Mouse (Mus musculus): ENCODE results near the gene Wwtr1. TPM values are rescaled to one million over a fixed set of nuclear protein-coding genes. Genes with fewer than 3 reads are reported as not detected.

Gene Wwtr1
- polyA plus RNA-seq, 1 experiment, result not detected

DNA sequence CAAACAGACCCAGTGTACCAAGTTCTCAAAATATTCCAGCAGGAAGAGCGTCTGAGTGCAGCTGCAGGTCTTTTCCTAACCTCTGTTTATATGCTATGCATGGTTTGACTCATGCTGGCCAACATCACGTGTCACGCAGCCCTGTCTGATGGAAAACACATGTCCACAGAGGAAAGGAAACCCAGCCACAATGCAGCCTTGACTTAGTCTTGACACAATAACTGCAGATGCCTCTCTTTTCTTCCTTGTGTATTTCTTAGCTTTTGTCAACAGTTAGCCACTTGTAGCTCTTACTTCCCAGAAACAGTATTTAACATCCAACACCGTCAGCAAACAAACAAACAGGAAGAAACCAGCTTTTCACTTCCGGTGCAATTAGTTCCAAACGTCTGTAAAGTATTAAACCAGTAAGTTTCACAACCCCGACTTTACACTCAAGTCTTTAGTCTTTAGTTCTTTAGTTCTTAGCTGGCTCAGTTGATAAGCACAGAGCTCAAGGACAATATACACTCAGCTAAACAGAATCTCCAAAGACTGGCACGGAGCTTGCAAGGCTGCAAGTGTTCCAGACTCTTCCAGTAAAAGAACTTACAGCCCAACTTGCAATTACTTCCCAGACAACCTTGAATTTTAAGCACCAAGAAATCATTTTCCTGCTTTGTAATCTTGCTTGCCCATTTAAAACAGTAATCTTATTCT lies 88.1 kb downstream of the Wwtr1 start:
- WGBS, result 35% methylated on average over 8 of the region's 8 CpGs
- Histone ChIP-seq H3K27ac (ENCODE audit: insufficient read depth, low read depth, low read length) (0 out of 2 replicates have a peak overlapping the region, but pooled peaks have one; percentile 28), H3K4me3 (ENCODE audit: insufficient read depth, low read depth, low read length) (no peak overlapping the region), H3K4me1 (ENCODE audit: control insufficient read depth, insufficient read depth, low read length) (no peaks in the 10 kb centered on the region)
- no peak for TF ChIP-seq POLR2A (IDR thresholded peaks at IDR 0.05; ENCODE audit: insufficient read depth, low read depth, low read length)
- no peak for TF ChIP-seq CTCF (IDR thresholded peaks at IDR 0.05; ENCODE audit: insufficient read depth, low read depth, low read length)

DNA sequence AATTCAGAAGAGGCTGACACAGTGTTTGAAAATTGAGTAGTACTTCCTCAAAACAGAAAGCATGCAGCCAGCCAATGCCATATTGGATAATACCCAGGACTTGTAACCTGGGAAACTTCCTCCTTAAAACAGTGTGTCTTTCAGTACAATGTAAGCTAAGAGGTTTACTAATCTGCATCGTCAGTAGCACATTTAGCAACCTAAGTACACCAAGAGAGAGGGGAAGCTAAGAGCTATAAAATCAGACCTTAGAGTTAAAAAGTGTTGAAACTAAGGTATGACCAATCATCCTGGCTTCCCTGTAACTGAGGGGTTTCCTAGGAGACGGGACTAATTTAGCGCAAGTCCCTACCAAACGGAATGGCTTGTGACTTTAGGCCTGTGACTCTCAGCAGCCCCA lies 89.6 kb downstream of the Wwtr1 start:
- WGBS, result 80% methylated on average over 4 of the region's 4 CpGs
- H3K27ac ChIP-seq (ENCODE audit: insufficient read depth, low read depth, low read length), result no peak overlapping the region
- H3K4me1 ChIP-seq (ENCODE audit: control insufficient read depth, insufficient read depth, low read length), result no peaks in the 10 kb centered on the region
- H3K4me3 ChIP-seq (ENCODE audit: insufficient read depth, low read depth, low read length), result no peak overlapping the region
- no peak for TF ChIP-seq POLR2A (IDR thresholded peaks at IDR 0.05; ENCODE audit: insufficient read depth, low read depth, low read length)
- TF ChIP-seq CTCF (IDR thresholded peaks at IDR 0.05; ENCODE audit: insufficient read depth, low read depth, low read length), result no peak

DNA sequence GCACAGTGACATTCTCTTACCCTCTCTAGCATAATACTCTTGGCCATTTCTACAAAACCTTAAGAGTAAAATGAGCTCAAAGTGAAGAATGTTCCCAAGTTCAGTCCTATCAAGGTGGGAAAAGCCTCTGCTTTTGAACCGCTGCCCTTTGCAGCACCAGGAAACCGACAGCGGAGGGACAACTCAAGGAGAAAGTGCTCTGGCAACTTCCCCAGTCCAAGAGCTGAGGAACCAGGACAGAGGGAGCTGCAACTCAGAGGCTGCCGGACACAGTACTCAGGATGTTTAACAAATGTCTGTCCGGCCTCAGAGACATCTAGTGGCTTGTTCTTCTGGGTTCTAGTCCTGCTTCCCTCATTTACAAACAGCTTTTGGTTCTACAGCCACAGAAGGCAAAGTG lies 93.7 kb downstream of the Wwtr1 start:
- TF ChIP-seq POLR2A (IDR thresholded peaks at IDR 0.05; ENCODE audit: insufficient read depth, low read depth, low read length) (no peak), CTCF (IDR thresholded peaks at IDR 0.05; ENCODE audit: insufficient read depth, low read depth, low read length) (no peak)
- no peak overlapping the region for H3K27ac ChIP-seq (ENCODE audit: insufficient read depth, low read depth, low read length)

DNA sequence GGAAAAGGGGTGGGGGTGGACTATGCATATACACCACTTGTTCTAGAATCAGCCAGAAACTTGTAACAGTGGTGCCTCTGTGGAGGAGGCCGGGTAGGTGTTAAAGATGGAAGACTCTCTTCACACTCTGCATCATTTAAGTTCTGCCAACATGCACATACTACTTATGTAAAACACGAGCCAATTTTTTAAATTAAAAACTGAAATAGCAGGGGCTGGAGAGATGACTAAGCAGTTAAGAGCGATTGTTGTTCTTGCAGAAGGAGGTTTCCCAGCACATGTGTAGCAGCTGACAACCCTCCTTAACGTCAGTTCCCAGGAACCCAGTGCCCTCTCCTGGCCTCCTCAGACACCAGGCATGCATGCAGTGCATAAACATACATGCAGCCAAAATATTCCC lies 95.1 kb downstream of the Wwtr1 start:
- Histone ChIP-seq H3K4me1 (ENCODE audit: control insufficient read depth, insufficient read depth, low read length) (no peaks in the 10 kb centered on the region), H3K27ac (ENCODE audit: insufficient read depth, low read depth, low read length) (no peak overlapping the region), H3K4me3 (ENCODE audit: insufficient read depth, low read depth, low read length) (no peak overlapping the region)
- 60% methylated on average over 4 of the region's 4 CpGs for WGBS
- TF ChIP-seq POLR2A (IDR thresholded peaks at IDR 0.05; ENCODE audit: insufficient read depth, low read depth, low read length) (no peak), CTCF (IDR thresholded peaks at IDR 0.05; ENCODE audit: insufficient read depth, low read depth, low read length) (no peak)

More for the DNA sequence above, 93.7 kb downstream of the Wwtr1 start:
- no peaks in the 10 kb centered on the region for H3K4me1 ChIP-seq (ENCODE audit: control insufficient read depth, insufficient read depth, low read length)
- WGBS, result 72% methylated on average over 5 of the region's 5 CpGs
- no peak overlapping the region for H3K4me3 ChIP-seq (ENCODE audit: insufficient read depth, low read depth, low read length)

DNA sequence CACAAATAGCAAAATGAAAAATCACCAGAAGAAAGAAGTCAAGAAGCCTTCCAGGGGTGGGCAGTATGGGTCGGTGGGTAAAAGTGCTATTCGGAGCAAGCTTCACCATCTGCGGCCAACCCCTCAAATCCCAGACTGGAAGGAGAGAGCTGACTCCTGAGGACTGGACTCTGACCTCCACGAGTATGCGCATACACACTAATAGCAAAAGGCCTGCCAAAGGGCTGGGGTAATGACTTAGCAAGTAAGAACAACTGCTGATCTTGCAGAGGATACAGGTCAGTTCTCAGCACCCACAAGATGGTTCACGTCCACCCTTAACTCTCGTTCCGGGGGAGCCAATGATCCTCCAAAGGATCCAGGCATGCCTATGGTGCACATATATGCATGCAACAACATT lies 101.3 kb downstream of the Wwtr1 start:
- Histone ChIP-seq H3K4me3 (ENCODE audit: insufficient read depth, low read depth, low read length) (no peak overlapping the region), H3K27ac (ENCODE audit: insufficient read depth, low read depth, low read length) (no peak overlapping the region), H3K4me1 (ENCODE audit: control insufficient read depth, insufficient read depth, low read length) (peaks cover 3% of the 10 kb centered on the region; the same call in 1 of the 2 replicates)
- 97% methylated on average over 8 of the region's 8 CpGs for WGBS
- no peak for TF ChIP-seq CTCF (IDR thresholded peaks at IDR 0.05; ENCODE audit: insufficient read depth, low read depth, low read length)

DNA sequence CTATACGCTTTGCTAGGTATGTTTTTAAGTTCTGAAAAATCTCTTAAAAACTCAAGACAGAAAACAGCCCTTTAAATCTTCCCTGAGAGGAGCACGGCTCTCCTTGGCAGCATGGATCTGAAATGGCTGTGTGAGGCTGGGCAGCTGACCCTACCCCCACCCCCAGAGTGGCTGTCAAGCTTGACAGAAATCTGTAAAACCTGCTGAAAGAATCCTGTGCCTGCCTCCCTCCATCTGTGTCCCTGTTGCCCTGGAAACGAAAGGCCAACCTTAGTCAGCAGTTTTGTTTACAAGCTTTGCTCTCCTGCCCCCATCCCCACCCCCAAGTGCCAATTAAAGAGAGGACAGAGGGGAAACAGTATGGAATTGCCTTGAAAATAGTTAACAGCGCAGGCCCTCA lies 103.3 kb downstream of the Wwtr1 start:
- Histone ChIP-seq H3K27ac (ENCODE audit: insufficient read depth, low read depth, low read length) (no peak overlapping the region), H3K4me1 (ENCODE audit: control insufficient read depth, insufficient read depth, low read length) (peaks cover 3% of the 10 kb centered on the region; the same call in 1 of the 2 replicates), H3K4me3 (ENCODE audit: insufficient read depth, low read depth, low read length) (no peak overlapping the region)
- 68% methylated on average over 4 of the region's 4 CpGs for WGBS
- no peak for TF ChIP-seq CTCF (IDR thresholded peaks at IDR 0.05; ENCODE audit: insufficient read depth, low read depth, low read length)
- no peak for TF ChIP-seq POLR2A (IDR thresholded peaks at IDR 0.05; ENCODE audit: insufficient read depth, low read depth, low read length)

DNA sequence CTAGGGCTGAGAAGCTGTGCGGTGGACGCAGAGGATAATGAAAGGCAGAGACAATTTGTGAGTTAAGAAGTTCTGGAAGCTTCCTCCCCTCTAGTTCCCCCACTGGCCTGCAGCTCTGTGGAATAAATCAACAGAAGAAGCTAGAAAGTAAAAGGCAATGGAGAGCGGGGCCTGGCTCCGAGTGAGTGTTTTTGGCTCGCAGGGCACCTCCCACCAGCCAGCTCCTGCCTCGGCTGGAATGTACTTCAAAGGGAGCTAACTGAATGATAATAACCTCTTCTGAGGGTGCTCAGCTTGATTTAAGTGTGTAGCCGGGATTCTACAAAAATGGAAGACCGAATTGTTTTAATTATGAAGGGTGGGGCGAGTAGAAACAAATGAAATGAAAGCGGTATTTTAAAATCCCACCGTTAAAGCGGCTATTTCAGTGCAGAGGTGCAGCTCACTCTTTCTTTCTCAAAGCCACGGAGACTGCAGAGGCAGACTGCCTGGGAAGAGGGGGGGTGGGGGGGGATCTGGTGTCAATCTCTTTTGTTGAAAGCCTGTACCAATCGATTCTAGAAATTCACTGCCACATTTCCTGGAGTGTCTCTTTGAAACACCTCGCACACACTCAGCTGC lies 104.6 kb downstream of the Wwtr1 start:
- Histone ChIP-seq H3K4me1 (ENCODE audit: control insufficient read depth, insufficient read depth, low read length) (peaks cover 3% of the 10 kb centered on the region; the same call in 1 of the 2 replicates), H3K27ac (ENCODE audit: insufficient read depth, low read depth, low read length) (peak overlapping the region; percentile 41; the same call in 1 of the 2 replicates), H3K4me3 (ENCODE audit: insufficient read depth, low read depth, low read length) (no peak overlapping the region)
- no peak for TF ChIP-seq POLR2A (IDR thresholded peaks at IDR 0.05; ENCODE audit: insufficient read depth, low read depth, low read length)
- TF ChIP-seq CTCF (IDR thresholded peaks at IDR 0.05; ENCODE audit: insufficient read depth, low read depth, low read length), result no peak
- 14% methylated on average over 15 of the region's 15 CpGs for WGBS

DNA sequence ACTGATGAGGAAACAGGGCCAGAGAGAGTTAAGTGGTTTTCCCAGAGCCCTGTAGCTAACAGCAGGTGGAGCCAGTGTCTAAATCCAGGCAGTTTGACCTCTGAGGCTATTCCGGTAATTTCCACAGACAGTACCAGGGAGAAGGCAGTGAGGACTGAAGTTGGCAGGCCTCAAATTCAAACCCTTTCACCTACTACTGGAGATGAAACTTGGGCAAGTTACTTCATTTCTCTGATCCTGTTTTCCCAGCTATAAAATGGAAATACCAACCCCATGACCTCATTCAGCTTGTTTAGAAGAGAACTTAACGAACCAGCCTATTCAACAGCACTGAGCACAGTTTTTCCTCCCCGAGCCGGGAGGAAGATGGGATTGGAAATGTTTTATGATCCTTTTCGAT lies 105.4 kb downstream of the Wwtr1 start:
- WGBS, result 37% methylated on average over 5 of the region's 5 CpGs
- no peak overlapping the region for H3K4me3 ChIP-seq (ENCODE audit: insufficient read depth, low read depth, low read length)
- peaks cover 3% of the 10 kb centered on the region; the same call in 1 of the 2 replicates for H3K4me1 ChIP-seq (ENCODE audit: control insufficient read depth, insufficient read depth, low read length)
- H3K27ac ChIP-seq (ENCODE audit: insufficient read depth, low read depth, low read length), result peak overlapping the region; percentile 41; the same call in 1 of the 2 replicates
- TF ChIP-seq POLR2A (IDR thresholded peaks at IDR 0.05; ENCODE audit: insufficient read depth, low read depth, low read length) (no peak), CTCF (IDR thresholded peaks at IDR 0.05; ENCODE audit: insufficient read depth, low read depth, low read length) (no peak)

DNA sequence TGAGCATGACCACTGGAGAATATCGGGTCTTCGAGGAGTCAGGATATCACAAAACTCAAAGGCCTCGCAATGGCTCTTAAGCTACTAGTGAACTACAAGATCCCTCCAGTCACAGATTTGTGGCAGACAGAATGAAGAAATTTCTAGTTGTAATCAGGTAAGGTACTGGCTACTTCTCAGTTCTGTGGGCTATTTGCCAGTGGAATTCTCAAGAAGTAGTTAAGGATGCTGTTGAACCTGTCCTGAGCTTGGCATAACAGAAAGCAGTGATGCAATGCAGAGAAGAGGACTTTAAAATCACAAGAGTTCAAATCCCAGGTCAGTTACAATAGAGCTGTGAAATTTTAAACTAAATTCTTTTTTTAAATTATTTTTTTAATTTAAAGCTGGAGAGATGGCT lies 106.4 kb downstream of the Wwtr1 start:
- Histone ChIP-seq H3K4me3 (ENCODE audit: insufficient read depth, low read depth, low read length) (no peak overlapping the region), H3K4me1 (ENCODE audit: control insufficient read depth, insufficient read depth, low read length) (peaks cover 3% of the 10 kb centered on the region; the same call in 1 of the 2 replicates), H3K27ac (ENCODE audit: insufficient read depth, low read depth, low read length) (no peak overlapping the region)
- 94% methylated on average over 3 of the region's 3 CpGs for WGBS
- TF ChIP-seq POLR2A (IDR thresholded peaks at IDR 0.05; ENCODE audit: insufficient read depth, low read depth, low read length), result no peak
- TF ChIP-seq CTCF (IDR thresholded peaks at IDR 0.05; ENCODE audit: insufficient read depth, low read depth, low read length), result no peak
